Mouse (Mus musculus) heart, embryonic 11.5 days (tissue): Measurements from ENCODE around the gene Srp54b. TPM values are rescaled to one million over a fixed set of nuclear protein-coding genes. Genes with fewer than 3 reads are reported as not detected.
"Not testable (repeated sequence)": the region's sequence is repeated elsewhere in the genome, so short reads cannot be mapped to it uniquely, and the experiment has no call there.

Source experiments
- ATAC-seq: fragments of 200-750 bp; cut with Nextera tagmentation; replicated peaks from 2 replicates; pipeline ENCODE4 v1.8.0; 2017; ENCODE audit warnings: moderate library complexity; ENCODE audit not compliant: insufficient number of reproducible peaks, low FRiP score, low TSS enrichment
- H3K27ac ChIP-seq: fragments of 300-500 bp; sonication (generic); 2 replicates; pipeline ENCODE4 v1.5.1; 2014; ENCODE audit warnings: mild to moderate bottlenecking, low read depth, low read length
- H3K27me3 ChIP-seq: fragments of 300-500 bp; sonication (generic); 2 replicates; pipeline ENCODE4 v1.6.1; 2014; ENCODE audit warnings: mild to moderate bottlenecking, low read length, mixed read lengths; ENCODE audit not compliant: control insufficient read depth, insufficient read depth
- H3K36me3 ChIP-seq: fragments of 300-500 bp; sonication (generic); 2 replicates; pipeline ENCODE4 v1.6.1; 2014; ENCODE audit warnings: mild to moderate bottlenecking, low read length, moderate library complexity, mixed read lengths; ENCODE audit not compliant: control insufficient read depth, insufficient read depth
- H3K4me1 ChIP-seq: fragments of 300-500 bp; sonication (generic); 2 replicates; pipeline ENCODE4 v1.6.1; 2014; ENCODE audit warnings: low read length; ENCODE audit not compliant: control insufficient read depth, insufficient read depth
- H3K4me2 ChIP-seq: fragments of 300-500 bp; sonication (generic); 2 replicates; pipeline ENCODE4 v1.6.1; 2014; ENCODE audit warnings: mild to moderate bottlenecking, moderate library complexity
- H3K4me3 ChIP-seq: fragments of 300-500 bp; sonication (generic); 2 replicates; pipeline ENCODE4 v1.5.1; 2014; ENCODE audit warnings: low read depth, low read length
- H3K9ac ChIP-seq: fragments of 300-500 bp; sonication (generic); 2 replicates; pipeline ENCODE4 v1.6.1; 2014; ENCODE audit warnings: mild to moderate bottlenecking, low read depth, low read length, moderate library complexity
- H3K9me3 ChIP-seq: fragments of 300-500 bp; sonication (generic); replicated peaks from 2 replicates; pipeline ENCODE4 v1.6.1; 2016; ENCODE audit warnings: low read length; ENCODE audit not compliant: control insufficient read depth
- WGBS: fragments of 180-500 bp; shearing (Covaris S2); extraction: QIAGEN DNeasy Blood & Tissue Kit; methylation state at CpG from one replicate; pipeline ENCODE4 v1.1.7; 2014; ENCODE audit not compliant: insufficient replicate concordance; 5-methylcytosine and 5-hydroxymethylcytosine counted together
- polyA plus RNA-seq: library from polyadenylated mRNA; unstranded; fragments of >200 nt; fragmentation: Nextera tagmentation; extraction: Ambion mirVana; gene quantifications from 2 replicates; pipeline ENCODE4 v1.2.1, GENCODE M21; 2014

Srp54b gene
- 49.0 and 49.5 TPM in 2 replicates for polyA plus RNA-seq

DNA sequence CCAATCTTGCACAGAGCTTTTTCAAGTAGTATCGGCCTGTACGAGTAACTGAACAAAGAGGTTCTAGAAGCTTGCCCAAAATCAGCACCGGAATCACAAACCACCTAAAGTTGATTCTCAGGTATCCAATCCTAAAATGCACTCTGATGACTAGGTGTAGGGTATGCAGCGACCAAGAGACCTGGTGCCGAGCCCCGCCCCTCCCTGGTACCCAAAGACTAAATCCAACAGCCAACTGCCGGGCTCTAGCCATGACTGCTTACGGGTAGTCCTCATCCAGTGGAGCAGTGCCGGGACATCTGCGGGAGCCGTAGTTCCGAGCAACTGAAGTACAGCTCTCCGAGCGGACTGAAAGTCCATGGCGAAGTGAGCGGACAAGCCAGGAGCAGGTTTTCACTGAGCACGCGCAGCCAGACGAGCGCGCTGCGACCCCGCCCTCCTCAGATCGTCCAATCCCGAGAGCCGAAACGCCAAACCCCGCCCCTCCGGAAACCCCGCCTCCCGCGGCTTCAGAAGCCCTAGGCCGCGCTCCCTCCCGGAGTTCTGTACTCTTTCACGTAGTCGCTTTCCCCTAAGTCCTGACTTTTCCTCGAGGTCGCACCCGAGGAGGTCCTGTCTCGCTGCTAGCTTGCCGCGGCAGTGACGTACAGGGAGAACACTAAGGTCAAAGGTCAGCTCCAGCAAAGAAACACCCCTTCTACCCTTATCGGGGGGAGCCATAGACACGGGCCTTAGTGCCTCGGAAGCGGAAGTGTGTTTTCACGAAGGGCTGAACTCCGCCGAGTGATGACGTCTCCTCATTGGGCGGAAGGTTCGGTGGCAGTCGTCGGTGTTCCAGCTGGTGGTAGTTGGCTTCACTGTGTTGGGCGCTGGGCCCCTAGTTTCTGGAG is at the start of gene Srp54b:
TSS of gene Srp54b (plus strand) at position 546 of the 890 bp plus-strand sequence.
- H3K36me3 ChIP-seq, H3K27me3 ChIP-seq, H3K27ac ChIP-seq, H3K9ac ChIP-seq, H3K4me1 ChIP-seq, H3K4me3 ChIP-seq, H3K9me3 ChIP-seq, H3K4me2 ChIP-seq: not testable (repeated sequence)
- ATAC-seq: peak; percentile 96
- WGBS: no CpG with 5 or more reads among the region's 57 CpGs

DNA sequence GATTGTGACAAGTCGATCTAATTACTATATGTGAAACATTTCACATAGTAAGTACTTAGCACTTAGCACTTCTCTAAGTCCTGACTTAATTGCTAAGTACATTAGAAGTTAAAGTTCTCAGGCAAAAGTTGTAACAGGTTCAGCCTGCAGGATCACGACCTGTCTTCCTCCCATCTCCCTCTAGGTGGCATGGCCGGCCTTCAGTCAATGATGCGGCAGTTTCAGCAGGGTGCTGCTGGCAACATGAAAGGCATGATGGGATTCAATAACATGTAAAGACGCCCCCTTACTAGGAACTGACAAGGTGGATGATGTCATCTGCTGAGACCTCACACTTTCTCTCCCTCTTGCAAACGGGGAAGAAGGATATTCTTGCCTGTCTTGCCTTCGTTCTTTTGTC is 42.3 kb upstream of the Srp54b start:
- not testable (repeated sequence) for ATAC-seq
- WGBS: no CpG with 5 or more reads among the region's 7 CpGs

DNA sequence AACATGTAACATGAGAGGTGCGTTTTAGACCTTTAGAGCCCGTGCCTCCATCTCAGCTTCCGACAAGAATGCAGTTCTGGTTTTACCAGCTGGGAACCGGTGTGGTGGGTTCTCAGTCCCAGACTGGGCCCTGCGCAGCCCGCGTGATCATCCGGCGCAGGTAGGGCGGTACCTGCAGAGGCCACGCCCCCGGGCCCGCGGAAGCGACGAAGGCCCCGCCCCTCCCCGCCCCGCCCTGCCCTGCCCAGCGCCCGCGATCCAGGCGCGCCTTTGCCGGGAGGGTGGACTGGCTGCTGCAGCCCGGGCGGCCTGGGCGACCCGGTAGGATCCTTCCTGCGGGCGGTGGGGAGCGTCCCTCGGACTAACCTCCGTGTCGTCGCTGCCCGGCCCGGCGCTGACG is 30.7 kb upstream of the Srp54b start, which contains the start of gene Fam177a:
TSS of gene Fam177a (plus strand) at position 228 of the 400 bp plus-strand sequence.
- H3K36me3 ChIP-seq, H3K27ac ChIP-seq, H3K4me1 ChIP-seq, H3K27me3 ChIP-seq, H3K9ac ChIP-seq, H3K4me2 ChIP-seq, H3K9me3 ChIP-seq, H3K4me3 ChIP-seq: not testable (repeated sequence)
- peak; percentile 97 for ATAC-seq
- no CpG with 5 or more reads among the region's 40 CpGs for WGBS

More for the DNA sequence above, 42.3 kb upstream of the Srp54b start:
- H3K27me3 ChIP-seq, H3K27ac ChIP-seq, H3K9me3 ChIP-seq, H3K4me2 ChIP-seq, H3K4me3 ChIP-seq, H3K9ac ChIP-seq, H3K36me3 ChIP-seq, H3K4me1 ChIP-seq: not testable (repeated sequence)

DNA sequence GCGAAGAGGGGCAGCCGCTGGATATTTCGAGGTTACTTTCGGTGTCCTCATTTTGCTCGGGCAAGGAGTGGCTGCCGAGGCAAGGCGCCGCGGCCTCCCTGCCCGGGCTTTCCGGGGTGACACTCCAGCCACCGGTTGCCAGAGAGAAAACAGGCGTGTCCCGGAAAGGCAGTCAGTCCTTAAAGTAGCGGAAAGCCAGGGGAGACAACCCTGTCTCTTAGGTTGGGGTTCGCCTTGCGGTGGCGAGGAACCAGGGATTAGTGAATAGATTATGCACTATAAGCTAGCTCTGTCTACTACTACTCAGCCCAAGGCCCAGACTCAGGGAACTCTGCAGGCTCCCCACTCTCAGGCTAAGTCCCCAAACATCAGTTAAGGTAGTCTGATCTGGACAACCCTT is 30.2 kb upstream of the Srp54b start:
- WGBS: no CpG with 5 or more reads among the region's 18 CpGs
- H3K27me3 ChIP-seq, H3K36me3 ChIP-seq, H3K4me1 ChIP-seq, H3K27ac ChIP-seq, H3K4me3 ChIP-seq, H3K9ac ChIP-seq, H3K9me3 ChIP-seq, H3K4me2 ChIP-seq: not testable (repeated sequence)
- ATAC-seq: peak; percentile 50; the same call in 1 of the 2 replicates

DNA sequence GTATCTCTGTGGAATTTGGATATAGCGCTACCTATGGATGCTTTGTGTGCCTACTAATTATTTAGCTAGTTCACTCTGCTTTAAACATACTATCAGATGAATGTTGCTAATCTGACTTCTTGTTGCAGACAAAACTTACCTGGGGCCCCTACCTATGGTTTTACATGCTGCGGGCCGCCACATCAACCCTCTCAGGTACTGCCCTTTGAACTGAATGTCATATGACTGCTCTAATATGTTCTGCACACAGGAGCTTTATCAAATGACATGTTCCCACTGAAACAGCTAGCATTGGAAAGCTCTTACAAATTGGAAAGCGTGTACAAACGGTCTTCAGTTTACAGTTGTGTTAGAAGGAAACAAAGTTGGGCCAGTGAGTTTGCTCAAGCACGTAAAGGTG is 19.4 kb upstream of the Srp54b start:
- ATAC-seq, H3K9me3 ChIP-seq, H3K4me3 ChIP-seq, H3K4me2 ChIP-seq, H3K9ac ChIP-seq, H3K36me3 ChIP-seq, H3K27me3 ChIP-seq, H3K27ac ChIP-seq, H3K4me1 ChIP-seq: not testable (repeated sequence)
- no CpG with 5 or more reads among the region's 6 CpGs for WGBS

DNA sequence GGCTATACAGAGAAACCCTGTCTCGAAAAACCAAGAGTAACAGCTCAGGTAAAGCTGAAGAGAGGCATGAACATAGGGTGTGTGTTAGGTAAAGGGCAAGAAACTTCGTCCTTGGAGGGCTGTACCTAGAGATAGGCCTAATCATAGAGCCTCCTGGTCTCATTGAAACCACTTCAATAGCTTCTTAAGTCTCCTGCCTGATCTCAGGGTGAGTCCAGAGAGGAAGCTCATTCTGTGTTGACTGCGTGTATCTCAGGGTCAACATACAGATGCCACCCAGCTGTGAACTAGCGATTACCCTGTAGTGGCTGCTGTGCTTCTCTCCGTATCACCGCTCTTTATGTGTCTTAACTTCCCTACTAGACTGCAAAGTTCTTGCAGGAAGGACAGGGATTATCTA is 17.0 kb upstream of the Srp54b start:
- ATAC-seq, H3K4me3 ChIP-seq, H3K27me3 ChIP-seq, H3K9me3 ChIP-seq, H3K36me3 ChIP-seq, H3K27ac ChIP-seq, H3K9ac ChIP-seq, H3K4me2 ChIP-seq, H3K4me1 ChIP-seq: not testable (repeated sequence)
- WGBS: no CpG with 5 or more reads among the region's 6 CpGs

DNA sequence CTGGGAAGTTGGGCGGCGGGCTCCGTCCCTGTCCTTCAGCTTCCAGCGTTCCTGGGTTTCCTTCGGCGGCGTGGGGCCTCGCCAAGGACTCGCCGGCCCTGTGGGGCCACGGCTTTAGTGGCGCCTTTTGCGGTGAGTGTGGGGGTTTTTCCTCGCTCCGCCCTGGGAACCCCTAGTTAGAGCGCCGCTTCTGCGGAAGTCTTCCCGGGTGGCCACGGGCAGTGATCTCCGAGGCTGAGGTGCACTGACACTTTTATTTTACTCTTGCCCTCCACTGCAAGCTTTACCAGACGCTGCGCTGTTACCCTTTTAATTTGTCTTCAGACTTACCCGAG is 512 bp downstream of the Srp54b start:
- not testable (repeated sequence) for H3K4me1 ChIP-seq, H3K36me3 ChIP-seq, H3K9ac ChIP-seq, H3K9me3 ChIP-seq, H3K4me3 ChIP-seq, H3K27me3 ChIP-seq, H3K4me2 ChIP-seq, H3K27ac ChIP-seq, ATAC-seq
- WGBS: 0% methylated on average over 9 of the region's 24 CpGs

DNA sequence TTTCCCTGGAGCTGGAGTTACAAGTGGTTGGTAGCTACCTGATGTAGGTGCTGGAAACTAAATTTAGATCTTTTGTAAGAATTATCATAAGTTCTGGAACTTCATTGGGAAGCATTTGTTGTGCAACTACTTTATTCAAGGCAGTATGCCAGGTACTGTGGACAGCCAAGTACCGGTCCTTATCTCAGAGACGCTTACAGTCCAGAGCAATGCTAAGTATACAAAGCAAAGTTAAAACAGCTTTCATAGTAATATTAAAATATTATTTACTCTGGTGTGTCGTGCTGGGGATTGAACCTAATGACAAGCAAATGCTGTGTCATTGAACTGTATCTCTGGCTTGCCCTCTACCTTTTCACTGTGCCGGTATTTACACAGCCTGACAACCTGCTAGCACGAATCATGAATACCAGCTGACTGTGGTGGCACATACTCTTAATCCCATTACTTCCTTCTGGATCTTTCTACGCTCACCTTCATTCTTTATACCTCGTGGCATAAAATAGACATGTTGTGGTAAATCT is 12.2 kb downstream of the Srp54b start:
- H3K4me3 ChIP-seq, H3K27ac ChIP-seq, H3K9me3 ChIP-seq, H3K4me1 ChIP-seq, H3K9ac ChIP-seq, ATAC-seq, H3K27me3 ChIP-seq, H3K36me3 ChIP-seq, H3K4me2 ChIP-seq: not testable (repeated sequence)
- no CpG with 5 or more reads among the region's 7 CpGs for WGBS

DNA sequence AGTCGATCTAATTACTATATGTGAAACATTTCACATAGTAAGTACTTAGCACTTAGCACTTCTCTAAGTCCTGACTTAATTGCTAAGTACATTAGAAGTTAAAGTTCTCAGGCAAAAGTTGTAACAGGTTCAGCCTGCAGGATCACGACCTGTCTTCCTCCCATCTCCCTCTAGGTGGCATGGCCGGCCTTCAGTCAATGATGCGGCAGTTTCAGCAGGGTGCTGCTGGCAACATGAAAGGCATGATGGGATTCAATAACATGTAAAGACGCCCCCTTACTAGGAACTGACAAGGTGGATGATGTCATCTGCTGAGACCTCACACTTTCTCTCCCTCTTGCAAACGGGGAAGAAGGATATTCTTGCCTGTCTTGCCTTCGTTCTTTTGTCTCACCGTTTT is 32.8 kb downstream of the Srp54b start:
- not testable (repeated sequence) for H3K4me1 ChIP-seq, H3K9ac ChIP-seq, H3K27ac ChIP-seq, H3K4me2 ChIP-seq, ATAC-seq, H3K27me3 ChIP-seq, H3K9me3 ChIP-seq, H3K36me3 ChIP-seq, H3K4me3 ChIP-seq
- WGBS: no CpG with 5 or more reads among the region's 8 CpGs
